20 mouse cellular contexts compared by ENCODE assay signal in the genomic region with DNA sequence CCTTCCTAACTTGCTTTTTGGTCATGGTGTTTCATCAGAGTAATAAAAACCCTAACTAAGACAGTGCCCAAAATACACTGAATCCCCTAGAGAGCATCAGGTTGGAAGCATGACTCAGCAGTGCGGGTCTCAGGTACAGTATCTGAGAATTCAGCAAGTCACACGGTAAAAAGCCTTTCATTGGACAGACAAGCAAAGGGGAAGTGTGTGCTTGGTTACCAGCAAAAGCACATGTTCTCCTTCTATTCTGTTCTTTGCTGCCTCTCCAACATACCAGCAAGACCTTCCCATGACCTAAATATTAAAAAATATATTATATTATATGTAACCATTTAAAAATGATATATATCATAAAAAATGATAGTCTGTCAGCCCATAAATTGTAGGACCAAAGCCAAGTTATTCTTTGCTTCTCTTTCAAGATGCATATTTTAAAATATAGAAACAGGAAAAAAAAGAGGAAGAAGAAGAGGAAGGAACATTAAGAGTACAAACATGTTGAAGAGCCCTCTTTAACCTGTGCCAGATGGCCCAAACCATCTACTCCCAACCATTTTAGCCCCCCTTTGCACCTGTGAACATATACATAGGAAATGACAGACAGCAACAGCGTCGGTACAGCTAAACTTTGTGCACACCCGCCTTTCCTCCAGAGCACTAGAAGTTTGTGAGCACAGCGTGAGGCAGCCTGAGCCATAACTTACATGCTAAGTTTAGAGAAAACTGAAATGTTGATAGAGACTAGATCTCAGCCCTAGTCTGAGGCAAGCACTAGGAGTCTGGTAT. TPM values are rescaled to one million over a fixed set of nuclear protein-coding genes. Genes with fewer than 3 reads are reported as not detected.
DNase-seq lines count a peak whose midpoint lies in the region; TF ChIP-seq lines count a peak whose summit lies in the region.
"Had no signal": no experiment of that assay in that cellular context is flagged by ENCODE, and none has a peak within 500 bp of the region (broad histone marks: within the 10 kb centered on the region; RNA-seq: fewer than 3 reads in every experiment).

No protein-coding gene starts in this region.

- no peaks in the 10 kb centered on the region for H3K9me3 ChIP-seq in ES-E14 (ENCODE audit: control insufficient read depth, insufficient read depth, low read depth, low read length)
- H3K9me3 ChIP-seq: hindbrain, embryonic 10.5 days; limb, embryonic 12.5 days; midbrain, embryonic 15.5 days; neural tube, embryonic 13.5 days had no signal

- in situ Hi-C loops in ES-E14 (cut with MboI; ENCODE audit: low sequenced_read_pairs in 2 of 2, unreplicated experiment in 2 of 2) = no loop called here

- no peaks in the 10 kb centered on the region for H3K4me1 ChIP-seq in ES-E14 (ENCODE audit: control insufficient read depth in 2 of 2, insufficient read depth in 2 of 2, low read length in 2 of 2, poor library complexity in 1 of 2)
- H3K4me1 ChIP-seq in bone marrow macrophage, adult 2 months (ENCODE audit: control insufficient read depth, insufficient read depth, low read length) = peaks cover 18% of the 10 kb centered on the region
- H3K4me1 ChIP-seq: hindbrain, embryonic 10.5 days; limb, embryonic 12.5 days; midbrain, embryonic 15.5 days; neural tube, embryonic 13.5 days had no signal

- H3K4me2 ChIP-seq in myocyte (ENCODE audit: low read depth) = peak overlapping the region; percentile 32
- H3K4me2 ChIP-seq: heart, embryonic 11.5 days; limb, embryonic 12.5 days; liver, embryonic 11.5 days; midbrain, embryonic 15.5 days; neural tube, embryonic 13.5 days had no signal

- H3K36me3 ChIP-seq in ES-E14 (ENCODE audit: control insufficient read depth, insufficient read depth, low read length, poor library complexity, severe bottlenecking) = no peaks in the 10 kb centered on the region
- no peaks in the 10 kb centered on the region for H3K36me3 ChIP-seq in myocyte (ENCODE audit: control insufficient read depth, insufficient read depth)
- H3K36me3 ChIP-seq: hindbrain, embryonic 10.5 days; limb, embryonic 12.5 days; midbrain, embryonic 15.5 days; neural tube, embryonic 13.5 days had no signal

- H3K9ac ChIP-seq in ES-E14 (ENCODE audit: insufficient read depth, low read depth, low read length, poor library complexity, severe bottlenecking) = no peak overlapping the region
- H3K9ac ChIP-seq: limb, embryonic 12.5 days; midbrain, embryonic 15.5 days; neural tube, embryonic 13.5 days had no signal

- no peak overlapping the region for H3ac ChIP-seq in myocyte (ENCODE audit: control insufficient read depth, insufficient read length)

- no peak for TF ChIP-seq CTCF in bone marrow macrophage, adult 2 months (IDR thresholded peaks at IDR 0.05; ENCODE audit: low read depth, low read length)

- no peak overlapping the region for H3K27ac ChIP-seq in ES-E14 (ENCODE audit: insufficient read depth, low read depth, low read length, poor library complexity, severe bottlenecking)
- peak overlapping the region; percentile 68 for H3K27ac ChIP-seq in bone marrow macrophage, adult 2 months (ENCODE audit: insufficient read depth, low read depth, low read length)
- H3K27ac ChIP-seq: hindbrain, embryonic 10.5 days; hindbrain, postnatal 0 days; limb, embryonic 12.5 days; midbrain, embryonic 15.5 days; neural tube, embryonic 13.5 days had no signal

- H3K27me3 ChIP-seq in myocyte (ENCODE audit: control insufficient read depth, insufficient read depth, insufficient read length) = peaks cover 9% of the 10 kb centered on the region
- H3K27me3 ChIP-seq: limb, embryonic 12.5 days; midbrain, embryonic 15.5 days; neural tube, embryonic 13.5 days had no signal

- peak; percentile 46 for DNase-seq in thymus, postnatal 0 days (ENCODE audit: low spot score)
- DNase-seq in thymus, adult 18-20 months = no peak
- no peak for DNase-seq in ES-E14 (ENCODE audit: low read depth, low spot score)
- DNase-seq in lung, postnatal 36 days = no peak
- no peak for DNase-seq in layer of hippocampus, adult 9-10 months (ENCODE audit: low spot score)
- DNase-seq in cerebellum, adult 11-12 months = no peak
- DNase-seq: adrenal gland, adult 8-10 months; cerebellum, adult 9-10 months; kidney, adult 9 months; kidney, postnatal 14 days; lung, adult 2 months had no signal

- TF ChIP-seq POLR2A in bone marrow macrophage, adult 2 months (IDR thresholded peaks at IDR 0.05; ENCODE audit: borderline replicate concordance, low read depth, low read length) = no peak
- no peak for TF ChIP-seq POLR2A in myocyte (IDR thresholded peaks at IDR 0.05; ENCODE audit: insufficient read length, low read depth)

- H3K79me2 ChIP-seq in myocyte (ENCODE audit: control insufficient read depth, insufficient read depth) = no peaks in the 10 kb centered on the region

- H3K4me3 ChIP-seq in ES-E14 (ENCODE audit: insufficient read depth in 1 of 2, low read depth in 1 of 2, low read length in 2 of 2, poor library complexity in 1 of 2, severe bottlenecking in 1 of 2) (no peak overlapping the region), myocyte (no peak overlapping the region)
- H3K4me3 ChIP-seq in bone marrow macrophage, adult 2 months (ENCODE audit: insufficient read depth, low read length) = no peak overlapping the region
- H3K4me3 ChIP-seq: hindbrain, embryonic 10.5 days; limb, embryonic 12.5 days; midbrain, embryonic 15.5 days; neural tube, embryonic 13.5 days had no signal

TF ChIP-seq in ES-E14, 5 proteins besides CTCF, POLR2A, EP300 and RAD21:
- TF ChIP-seq CHD2 (IDR thresholded peaks at IDR 0.05; ENCODE audit: low read depth, low read length) = no peak
- no peak for TF ChIP-seq HCFC1 (IDR thresholded peaks at IDR 0.05; ENCODE audit: borderline replicate concordance, insufficient read depth, low read length)
- no peak for TF ChIP-seq ZNF384 (IDR thresholded peaks at IDR 0.05; ENCODE audit: low read depth, low read length)
- TF ChIP-seq ZC3H11A (IDR thresholded peaks at IDR 0.05; ENCODE audit: borderline replicate concordance, low read depth, low read length) = no peak
- TF ChIP-seq MAFK (IDR thresholded peaks at IDR 0.05; ENCODE audit: insufficient read depth, low read depth, low read length) = 0 out of 2 replicates have a peak, but pooled peaks have one; percentile 36

TF ChIP-seq in myocyte, 11 proteins besides CTCF, POLR2A, EP300 and RAD21:
- TF ChIP-seq POLR2AphosphoS2 (IDR thresholded peaks at IDR 0.05; ENCODE audit: insufficient read length, low read depth) (no peak), CEBPB (IDR thresholded peaks at IDR 0.05; ENCODE audit: insufficient read depth, poor library complexity, severe bottlenecking) (no peak), E2F4 (IDR thresholded peaks at IDR 0.05; ENCODE audit: insufficient read depth) (no peak), REST (IDR thresholded peaks at IDR 0.05; ENCODE audit: insufficient read depth, insufficient read length) (no peak), TCF12 (IDR thresholded peaks at IDR 0.05; ENCODE audit: insufficient read depth, poor library complexity, severe bottlenecking) (no peak), USF1 (IDR thresholded peaks at IDR 0.05; ENCODE audit: low read depth) (no peak), MYOG (IDR thresholded peaks at IDR 0.05; ENCODE audit: control insufficient read depth in 1 of 3, insufficient read depth in 1 of 3, insufficient read length in 2 of 3, low read depth in 2 of 3) (no peak), MAX (IDR thresholded peaks at IDR 0.05; ENCODE audit: low read depth) (no peak), SRF (IDR thresholded peaks at IDR 0.05; ENCODE audit: control insufficient read depth, insufficient read length, low read depth) (no peak), MYOD1 (IDR thresholded peaks at IDR 0.05; ENCODE audit: control insufficient read depth in 1 of 3, insufficient read length in 2 of 3, low read depth in 2 of 3) (no peak), TCF3 (IDR thresholded peaks at IDR 0.05; ENCODE audit: insufficient read length, low read depth) (no peak)

RNA-seq across cellular contexts. Expression of a gene that starts 10.9 kb away (rescaled TPM):
- polyA plus RNA-seq in thymus, postnatal 0 days (2015; fragmentation: Nextera tagmentation; extraction: Ambion mirVana) = 43.5 and 58.9 TPM in 2 replicates
- total RNA-seq in ES-E14 (2012; rRNA removed) = 13.1 and 23.0 TPM in 2 replicates
- 577 and 608 TPM in 2 replicates for polyA plus RNA-seq in bone marrow macrophage, adult 2 months (2012; ENCODE audit: insufficient read depth, insufficient read length, missing spikeins)
- polyA plus RNA-seq in myocyte (2012; fragmentation: generic; extraction: Trizol) = 16.3 TPM
